Mouse (Mus musculus) brain, embryonic 14.5 days (tissue): ENCODE data around the gene Mgat4e.

ENCODE experiments used
- CTCF ChIP-seq: fragments of 200-500 bp; IDR thresholded peaks from 2 replicates; pipeline ENCODE4 v1.5.1; 2012; ENCODE audit warnings: inconsistent platforms, mild to moderate bottlenecking, moderate library complexity, borderline replicate concordance; ENCODE audit not compliant: insufficient read depth, insufficient read length; ENCODE audit errors: extremely low read depth
- POLR2A ChIP-seq: fragments of 200-500 bp; IDR thresholded peaks from 2 replicates; pipeline ENCODE4 v1.6.1; 2012; ENCODE audit warnings: mild to moderate bottlenecking, inconsistent platforms, borderline replicate concordance; ENCODE audit not compliant: poor library complexity, insufficient read depth, insufficient read length, severe bottlenecking; ENCODE audit errors: extremely low read depth

GRCm38 (mm10) chr1:134495991-134496390, 53.5 kb downstream of the Mgat4e start:
- TF ChIP-seq CTCF (no peak), POLR2A (no peak)
